Mouse (Mus musculus) limb, embryonic 15.5 days (tissue): ENCODE data around the gene Usp13. TPM values are rescaled to one million over a fixed set of nuclear protein-coding genes. Genes with fewer than 3 reads are reported as not detected.

Experiments used
- ATAC-seq: fragments of 200-750 bp; cut with Nextera tagmentation; 2 replicates; pipeline ENCODE4 v1.8.0; 2017; ENCODE audit warnings: low read depth, moderate TSS enrichment; ENCODE audit not compliant: insufficient number of reproducible peaks, low FRiP score, low TSS enrichment
- H3K27ac ChIP-seq: fragments of 300-500 bp; sonication (generic); 2 replicates; pipeline ENCODE4 v1.5.1; 2015; ENCODE audit warnings: moderate library complexity, mild to moderate bottlenecking, inconsistent platforms
- H3K27me3 ChIP-seq: fragments of 300-500 bp; sonication (generic); 2 replicates; pipeline ENCODE4 v1.6.1; 2015; ENCODE audit warnings: inconsistent platforms
- H3K36me3 ChIP-seq: fragments of 300-500 bp; sonication (generic); 2 replicates; pipeline ENCODE4 v1.6.1; 2015; ENCODE audit warnings: inconsistent platforms
- H3K4me1 ChIP-seq: fragments of 300-500 bp; sonication (generic); 2 replicates; pipeline ENCODE4 v1.6.1; 2015; ENCODE audit warnings: inconsistent platforms
- H3K4me2 ChIP-seq: fragments of 300-500 bp; sonication (generic); 2 replicates; pipeline ENCODE4 v1.6.1; 2015; ENCODE audit warnings: mild to moderate bottlenecking, inconsistent platforms
- H3K4me3 ChIP-seq: fragments of 300-500 bp; sonication (generic); 2 replicates; pipeline ENCODE4 v1.5.1; 2015; ENCODE audit warnings: mild to moderate bottlenecking, inconsistent platforms
- H3K9ac ChIP-seq: fragments of 300-500 bp; sonication (generic); 2 replicates; pipeline ENCODE4 v1.6.1; 2015; ENCODE audit warnings: inconsistent platforms
- H3K9me3 ChIP-seq: fragments of 300-500 bp; sonication (generic); 2 replicates; pipeline ENCODE4 v1.6.1; 2016; ENCODE audit warnings: inconsistent platforms
- WGBS: fragments of 180-500 bp; shearing (Covaris S2); methylation state at CpG from one replicate; pipeline ENCODE4 v1.1.7; 2015; 5-methylcytosine and 5-hydroxymethylcytosine counted together
- polyA plus RNA-seq: library from polyadenylated mRNA; unstranded; fragments of >200 nt; fragmentation: Nextera tagmentation; extraction: Ambion mirVana; gene quantifications from 2 replicates; pipeline ENCODE4 v1.2.1, GENCODE M21; 2015

Gene Usp13
- polyA plus RNA-seq, 1 experiment from 2014 or later: 4.7 TPM

DNA sequence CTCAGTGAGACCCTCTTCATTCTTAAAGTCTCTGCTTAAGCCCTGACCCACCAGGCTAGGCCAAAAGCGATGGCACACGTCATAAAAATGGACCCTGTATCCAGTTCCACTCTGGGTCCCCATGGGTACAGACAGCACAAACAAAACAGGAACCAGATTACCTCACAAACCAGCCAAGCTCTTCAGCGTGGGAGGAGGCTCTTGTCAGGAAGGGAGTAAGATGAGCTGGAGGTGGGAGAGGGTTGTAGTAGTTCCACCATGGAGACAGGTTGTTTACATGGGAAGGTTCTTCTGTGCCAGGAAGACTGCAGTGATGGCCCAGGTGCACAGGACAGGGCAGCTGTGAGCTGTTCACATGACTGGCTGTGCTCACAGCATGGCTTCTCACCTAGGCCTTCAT lies 53.7 kb downstream of the Usp13 start:
- no peak overlapping the region for H3K27ac ChIP-seq
- no peak overlapping the region for H3K9ac ChIP-seq
- no peak overlapping the region for H3K4me3 ChIP-seq
- no peaks in the 10 kb centered on the region for H3K9me3 ChIP-seq
- H3K36me3 ChIP-seq: peaks cover 17% of the 10 kb centered on the region
- no peak for ATAC-seq
- 85% methylated on average over 3 of the region's 3 CpGs for WGBS
- H3K4me1 ChIP-seq: no peaks in the 10 kb centered on the region
- H3K4me2 ChIP-seq: no peak overlapping the region
- H3K27me3 ChIP-seq: no peaks in the 10 kb centered on the region

- peaks cover 3% of the 10 kb centered on the region; the same call in 1 of the 2 replicates for H3K36me3 ChIP-seq
- ATAC-seq: no peak
- no peaks in the 10 kb centered on the region for H3K9me3 ChIP-seq
- H3K27me3 ChIP-seq: no peaks in the 10 kb centered on the region
- 88% methylated on average over 8 of the region's 8 CpGs for WGBS
- H3K9ac ChIP-seq: no peak overlapping the region
- H3K4me3 ChIP-seq: no peak overlapping the region
- H3K27ac ChIP-seq: no peak overlapping the region
- no peaks in the 10 kb centered on the region for H3K4me1 ChIP-seq
- no peak overlapping the region for H3K4me2 ChIP-seq
Measured at GRCm38 (mm10) chr3:32886386-32886785, 69.0 kb downstream of the Usp13 start.

- no peak for ATAC-seq
- Histone ChIP-seq H3K27me3 (no peaks in the 10 kb centered on the region), H3K36me3 (0 out of 2 replicates have a peak, but pooled peaks cover 3% of the 10 kb centered on the region), H3K4me3 (no peak overlapping the region), H3K4me2 (no peak overlapping the region), H3K27ac (no peak overlapping the region), H3K9ac (no peak overlapping the region), H3K4me1 (no peaks in the 10 kb centered on the region), H3K9me3 (no peaks in the 10 kb centered on the region)
- 94% methylated on average over 5 of the region's 5 CpGs for WGBS
Measured at GRCm38 (mm10) chr3:32888886-32889285, 71.5 kb downstream of the Usp13 start.

DNA sequence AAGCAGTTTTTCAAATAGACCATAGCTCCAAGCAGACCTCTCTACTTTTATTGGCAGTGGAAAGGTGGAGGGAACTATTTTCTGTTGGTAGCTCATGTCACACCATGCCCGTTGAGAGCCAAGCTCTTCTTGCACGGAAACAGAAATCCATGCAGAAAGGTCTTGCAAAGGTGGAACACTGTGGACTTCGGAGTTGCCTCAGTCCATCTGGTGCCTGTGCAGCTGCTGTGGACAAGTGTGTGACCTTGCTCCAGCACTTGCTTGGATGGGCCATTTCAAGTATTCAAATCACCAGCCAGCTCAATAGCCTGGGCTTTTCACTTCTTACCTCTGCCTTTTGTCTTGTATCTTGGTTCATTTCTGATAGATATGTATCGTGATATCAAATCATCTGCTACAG lies 72.8 kb downstream of the Usp13 start:
- Histone ChIP-seq H3K9me3 (no peaks in the 10 kb centered on the region), H3K4me2 (no peak overlapping the region), H3K27me3 (no peaks in the 10 kb centered on the region), H3K4me1 (no peaks in the 10 kb centered on the region), H3K27ac (no peak overlapping the region), H3K9ac (no peak overlapping the region), H3K4me3 (no peak overlapping the region), H3K36me3 (peaks cover 8% of the 10 kb centered on the region; the same call in 1 of the 2 replicates)
- ATAC-seq: no peak
- WGBS: 92% methylated on average over 4 of the region's 4 CpGs

- Histone ChIP-seq H3K27me3 (no peaks in the 10 kb centered on the region), H3K4me1 (no peaks in the 10 kb centered on the region), H3K36me3 (peaks cover 12% of the 10 kb centered on the region), H3K9me3 (no peaks in the 10 kb centered on the region), H3K4me3 (no peak overlapping the region), H3K9ac (no peak overlapping the region), H3K27ac (no peak overlapping the region), H3K4me2 (no peak overlapping the region)
- no peak for ATAC-seq
- WGBS: 52% methylated on average over 4 of the region's 4 CpGs
Measured at GRCm38 (mm10) chr3:32903462-32903861, 86.1 kb downstream of the Usp13 start.

DNA sequence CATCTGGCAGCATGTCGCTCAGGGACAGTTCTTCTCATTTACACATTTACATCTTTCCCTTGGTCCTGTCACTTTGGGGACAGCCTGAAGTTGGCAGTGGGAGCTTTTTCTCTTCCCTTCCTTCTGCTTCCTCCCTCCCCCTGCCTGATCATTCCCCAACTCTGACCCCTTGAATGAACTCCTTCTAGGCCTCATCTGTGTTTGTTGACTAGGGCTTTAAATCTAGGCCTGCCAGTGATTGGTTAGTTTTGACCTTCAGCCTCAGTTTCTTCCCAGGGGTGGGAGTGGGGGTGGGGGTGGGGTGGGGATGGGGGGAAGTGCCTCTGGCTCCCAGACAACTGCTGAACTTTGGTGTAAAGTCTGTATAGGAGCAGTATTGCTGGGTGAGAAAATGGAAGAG lies 87.3 kb downstream of the Usp13 start:
- H3K36me3 ChIP-seq: peaks cover 12% of the 10 kb centered on the region
- no peaks in the 10 kb centered on the region for H3K27me3 ChIP-seq
- H3K9ac ChIP-seq: no peak overlapping the region
- ATAC-seq: no peak
- H3K9me3 ChIP-seq: no peaks in the 10 kb centered on the region
- no peak overlapping the region for H3K4me3 ChIP-seq
- WGBS: 79% methylated on average over 1 of the region's 1 CpGs
- H3K4me2 ChIP-seq: no peak overlapping the region
- H3K4me1 ChIP-seq: peaks cover 3% of the 10 kb centered on the region; the same call in 1 of the 2 replicates
- H3K27ac ChIP-seq: no peak overlapping the region

DNA sequence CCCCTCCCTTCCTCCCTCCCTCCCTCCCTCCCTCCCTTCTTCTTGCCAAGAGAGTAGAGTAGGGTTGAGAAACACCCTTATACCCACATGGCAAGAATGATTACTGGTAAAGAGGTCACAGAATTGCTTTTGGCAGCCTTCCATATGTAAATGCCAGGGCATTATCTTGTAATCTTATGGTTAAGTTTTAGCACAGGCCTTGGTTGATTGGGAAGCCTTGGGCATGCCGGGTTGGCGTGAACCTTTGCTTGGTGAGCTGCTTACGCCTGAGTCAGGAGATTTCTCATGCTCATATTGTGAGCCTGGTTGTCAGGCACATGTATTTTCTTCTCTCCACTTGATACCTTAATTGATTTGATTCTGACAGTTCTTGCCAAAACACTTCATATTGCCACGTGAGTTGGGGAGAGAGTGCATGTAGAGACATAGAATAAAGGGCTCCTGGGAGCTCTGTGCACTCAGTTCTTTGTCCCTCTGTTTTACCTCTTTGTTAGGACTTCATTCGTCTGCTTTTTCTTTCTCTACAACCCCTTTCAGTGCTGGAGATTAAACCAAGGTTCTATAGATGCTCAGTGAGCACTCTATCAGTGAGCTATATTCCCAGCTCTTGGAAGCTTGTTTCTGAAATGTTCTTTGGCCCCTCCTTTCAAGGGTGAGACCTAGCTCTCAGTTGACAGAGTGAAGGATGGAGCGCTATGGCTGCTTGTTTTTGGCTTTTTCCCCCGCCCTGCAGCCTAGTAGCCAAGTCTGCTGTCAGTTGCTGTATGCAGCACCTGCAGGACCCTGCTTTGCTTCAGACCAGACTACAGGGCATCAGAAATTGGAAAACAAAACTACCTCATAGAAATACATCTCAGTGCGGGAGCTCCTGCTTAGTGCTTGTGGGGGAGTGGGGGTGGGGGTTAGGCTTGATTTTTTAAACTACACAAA lies 88.8 kb downstream of the Usp13 start:
- no peaks in the 10 kb centered on the region for H3K27me3 ChIP-seq

GRCm38 (mm10) chr3:32908400-32908799 lies 91.1 kb downstream of the Usp13 start:
- ATAC-seq: no peak
- Histone ChIP-seq H3K9me3 (no peaks in the 10 kb centered on the region), H3K4me3 (no peak overlapping the region), H3K27ac (no peak overlapping the region), H3K4me1 (peaks cover 3% of the 10 kb centered on the region; the same call in 1 of the 2 replicates), H3K9ac (no peak overlapping the region), H3K4me2 (no peak overlapping the region), H3K36me3 (peaks cover 4% of the 10 kb centered on the region; the same call in 1 of the 2 replicates), H3K27me3 (no peaks in the 10 kb centered on the region)
- WGBS: 75% methylated on average over 3 of the region's 3 CpGs

More for the DNA sequence above, 88.8 kb downstream of the Usp13 start:
- Histone ChIP-seq H3K4me3 (no peak overlapping the region), H3K9me3 (no peaks in the 10 kb centered on the region), H3K27ac (no peak overlapping the region), H3K36me3 (peaks cover 12% of the 10 kb centered on the region), H3K4me1 (peaks cover 3% of the 10 kb centered on the region; the same call in 1 of the 2 replicates), H3K4me2 (no peak overlapping the region), H3K9ac (no peak overlapping the region)
- 77% methylated on average over 8 of the region's 8 CpGs for WGBS
- ATAC-seq: no peak

DNA sequence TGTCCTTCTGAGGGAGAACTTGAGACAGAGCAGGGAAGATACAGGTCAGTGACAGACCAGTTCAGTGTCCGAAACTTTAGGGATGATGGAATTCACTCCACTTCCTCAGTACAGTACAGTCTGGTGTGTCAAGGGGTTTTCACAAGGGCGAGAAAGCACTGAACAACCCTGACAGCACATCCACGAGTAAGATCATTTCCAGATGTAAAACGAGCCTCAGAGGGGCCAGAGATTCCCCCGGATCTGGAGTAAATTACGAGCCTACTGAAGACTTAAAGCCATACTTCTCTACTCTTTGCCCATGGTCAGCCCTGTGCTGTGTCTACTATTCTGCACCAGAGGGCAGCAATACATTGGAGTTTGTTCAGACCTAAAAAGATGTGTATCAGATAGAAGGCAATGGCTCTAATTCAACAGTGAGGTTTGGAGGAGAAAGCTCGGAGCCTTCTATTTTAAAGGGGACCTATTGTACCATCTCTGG lies 92.8 kb downstream of the Usp13 start:
- Histone ChIP-seq H3K9ac (no peak overlapping the region), H3K4me2 (no peak overlapping the region), H3K27me3 (no peaks in the 10 kb centered on the region), H3K4me3 (no peak overlapping the region), H3K4me1 (peaks cover 3% of the 10 kb centered on the region; the same call in 1 of the 2 replicates), H3K9me3 (no peaks in the 10 kb centered on the region), H3K36me3 (peaks cover 16% of the 10 kb centered on the region), H3K27ac (no peak overlapping the region)
- ATAC-seq: peak; percentile 69; the same call in 1 of the 2 replicates
- WGBS: 18% methylated on average over 7 of the region's 7 CpGs

- 78% methylated on average over 6 of the region's 6 CpGs for WGBS
- Histone ChIP-seq H3K4me2 (no peak overlapping the region), H3K36me3 (peaks cover 24% of the 10 kb centered on the region)
Measured at GRCm38 (mm10) chr3:32924168-32924567, 106.8 kb downstream of the Usp13 start.

DNA sequence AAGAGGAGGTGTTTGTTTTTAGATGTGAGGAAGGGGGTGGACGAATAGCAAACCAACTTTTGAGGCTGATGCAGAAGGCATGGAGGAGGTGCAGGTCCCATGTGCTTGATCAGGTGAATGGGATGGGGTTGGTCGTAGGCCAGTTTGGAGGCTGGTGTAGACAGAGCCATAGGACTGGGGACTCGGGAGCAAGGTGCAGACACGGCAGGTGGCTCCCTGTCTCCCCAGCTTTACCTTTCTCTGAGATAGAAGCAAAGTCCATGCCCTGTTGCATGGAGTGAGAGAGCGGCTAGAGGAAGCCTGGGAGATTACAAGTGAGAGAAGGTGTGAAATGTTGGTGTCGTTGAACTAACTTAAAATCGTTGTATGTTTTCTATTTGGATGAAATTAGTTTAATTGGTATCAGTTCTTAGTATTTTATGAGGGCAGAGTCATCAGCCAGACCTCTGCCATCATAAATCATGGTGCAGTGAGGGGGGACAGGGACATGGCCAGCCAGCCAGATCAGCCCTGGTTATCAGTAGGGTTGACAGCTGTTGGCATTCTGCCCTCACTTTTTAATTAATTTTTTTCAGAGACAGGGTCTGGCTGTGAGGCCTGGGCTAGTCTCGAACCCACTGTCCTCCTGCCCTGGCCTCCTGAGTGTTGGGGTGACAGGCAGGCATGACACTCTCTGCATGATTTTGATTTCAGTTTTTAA lies 122.6 kb downstream of the Usp13 start:
- Histone ChIP-seq H3K27ac (no peak overlapping the region), H3K36me3 (no peaks in the 10 kb centered on the region), H3K4me3 (no peak overlapping the region), H3K9ac (no peak overlapping the region), H3K4me1 (no peaks in the 10 kb centered on the region), H3K4me2 (no peak overlapping the region), H3K27me3 (no peaks in the 10 kb centered on the region), H3K9me3 (no peaks in the 10 kb centered on the region)
- ATAC-seq: no peak
- 60% methylated on average over 8 of the region's 8 CpGs for WGBS

More at GRCm38 (mm10) chr3:32924168-32924567, 106.8 kb downstream of the Usp13 start:
- Histone ChIP-seq H3K27me3 (no peaks in the 10 kb centered on the region), H3K9me3 (no peaks in the 10 kb centered on the region), H3K4me1 (no peaks in the 10 kb centered on the region), H3K4me3 (no peak overlapping the region), H3K9ac (no peak overlapping the region), H3K27ac (no peak overlapping the region)
- ATAC-seq: no peak

DNA sequence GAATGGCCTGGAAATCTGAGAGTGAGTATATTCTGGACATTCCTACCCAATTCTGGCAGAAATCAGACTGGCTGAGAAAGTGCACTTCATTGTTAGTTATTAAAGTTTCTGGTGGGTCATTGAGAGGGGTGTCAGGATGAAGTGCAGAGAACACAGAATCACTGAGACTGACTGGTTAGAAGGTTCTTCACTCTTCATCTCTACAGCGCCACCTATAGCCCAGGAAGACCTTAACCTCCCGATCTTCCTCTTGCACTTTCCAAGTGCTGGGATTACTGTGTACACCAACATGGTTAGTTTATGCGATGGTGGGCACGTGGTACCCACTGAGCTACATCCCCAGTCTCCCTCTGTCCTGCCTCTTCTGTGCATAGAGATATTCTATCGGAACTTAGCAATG lies 130.1 kb downstream of the Usp13 start:
- no peak overlapping the region for H3K27ac ChIP-seq
- ATAC-seq: no peak
- no peak overlapping the region for H3K4me3 ChIP-seq
- no peaks in the 10 kb centered on the region for H3K4me1 ChIP-seq
- H3K9me3 ChIP-seq: no peaks in the 10 kb centered on the region
- H3K4me2 ChIP-seq: no peak overlapping the region
- H3K36me3 ChIP-seq: no peaks in the 10 kb centered on the region
- no peaks in the 10 kb centered on the region for H3K27me3 ChIP-seq
- no peak overlapping the region for H3K9ac ChIP-seq
- WGBS: 87% methylated on average over 5 of the region's 5 CpGs
